Mouse (Mus musculus) macrophage (primary cell): ENCODE measurements around the gene Trim67. TPM values are rescaled to one million over a fixed set of nuclear protein-coding genes. Genes with fewer than 3 reads are reported as not detected.
A peak's percentile ranks its signal among the peaks of the same experiment; 100 is the strongest.

Experiments
- H3K27ac ChIP-seq: fragments of 350-480 bp; formaldehyde crosslinking; 2 replicates; pipeline ENCODE4 v1.9.0; 2021
- H3K36me3 ChIP-seq: fragments of 350-480 bp; formaldehyde crosslinking; 2 replicates; pipeline ENCODE4 v1.9.0; 2021; ENCODE audit errors: inconsistent target
- H3K4me3 ChIP-seq: fragments of 350-480 bp; formaldehyde crosslinking; 2 replicates; pipeline ENCODE4 v1.9.0; 2021; ENCODE audit errors: inconsistent target
- H3K79me2 ChIP-seq: fragments of 350-480 bp; formaldehyde crosslinking; 2 replicates; pipeline ENCODE4 v1.9.0; 2021; ENCODE audit errors: inconsistent target
- WGBS: methylation state at CpG from one replicate; pipeline ENCODE4 v1.1.7; 2026; ENCODE audit warnings: inconsistent platforms; ENCODE audit not compliant: missing documents; 5-methylcytosine and 5-hydroxymethylcytosine counted together
- polyA plus RNA-seq: library from polyadenylated mRNA; stranded (reverse); fragments of 250-400 nt; gene quantifications from 3 replicates; pipeline ENCODE4 v1.2.4, GENCODE M21; 2018; ENCODE audit warnings: inconsistent platforms

Gene Trim67
- polyA plus RNA-seq, 1 experiment from 2014 or later = not detected

- WGBS = under 1% methylated on average over 33 of the region's 33 CpGs
- peak overlapping the region; percentile 96 for H3K4me3 ChIP-seq
- H3K36me3 ChIP-seq = 0 out of 2 replicates have a peak, but pooled peaks cover 8% of the 10 kb centered on the region
These were observed 70.3 kb downstream of the Trim67 start for GRCm38 (mm10) chr8:124863163-124863677.

GRCm38 (mm10) chr8:124863729-124864128, 70.8 kb downstream of the Trim67 start:
- WGBS = 1% methylated on average over 8 of the region's 8 CpGs
- H3K36me3 ChIP-seq = 0 out of 2 replicates have a peak, but pooled peaks cover 8% of the 10 kb centered on the region
- peaks cover 69% of the 10 kb centered on the region for H3K79me2 ChIP-seq
- peak overlapping the region; percentile 62 for H3K27ac ChIP-seq
- H3K4me3 ChIP-seq = peak overlapping the region; percentile 96

More at GRCm38 (mm10) chr8:124863163-124863677, 70.3 kb downstream of the Trim67 start:
- peaks cover 64% of the 10 kb centered on the region for H3K79me2 ChIP-seq
- H3K27ac ChIP-seq = peak overlapping the region; percentile 62

DNA sequence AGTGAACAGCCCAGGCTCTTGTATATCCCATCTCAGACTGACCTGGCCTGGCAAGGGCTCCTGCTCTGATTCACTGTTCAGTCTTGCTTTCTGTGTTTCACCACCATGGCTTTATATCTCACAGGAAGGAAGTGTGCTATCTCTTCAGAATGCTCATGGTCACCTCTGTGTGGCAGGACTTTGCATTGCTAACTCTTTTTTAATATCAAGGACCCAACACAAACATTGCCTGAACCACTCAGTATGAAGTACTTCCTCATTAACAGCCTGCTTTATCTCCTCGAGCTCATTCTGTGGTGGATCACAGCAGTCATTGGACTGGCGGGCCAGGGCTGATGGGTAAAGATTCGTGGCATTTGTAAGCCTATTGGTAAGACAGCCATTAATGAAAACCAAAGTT, 73.8 kb downstream of the Trim67 start:
- WGBS = 36% methylated on average over 3 of the region's 3 CpGs
- no peak overlapping the region for H3K4me3 ChIP-seq
- peaks cover 10% of the 10 kb centered on the region for H3K36me3 ChIP-seq

DNA sequence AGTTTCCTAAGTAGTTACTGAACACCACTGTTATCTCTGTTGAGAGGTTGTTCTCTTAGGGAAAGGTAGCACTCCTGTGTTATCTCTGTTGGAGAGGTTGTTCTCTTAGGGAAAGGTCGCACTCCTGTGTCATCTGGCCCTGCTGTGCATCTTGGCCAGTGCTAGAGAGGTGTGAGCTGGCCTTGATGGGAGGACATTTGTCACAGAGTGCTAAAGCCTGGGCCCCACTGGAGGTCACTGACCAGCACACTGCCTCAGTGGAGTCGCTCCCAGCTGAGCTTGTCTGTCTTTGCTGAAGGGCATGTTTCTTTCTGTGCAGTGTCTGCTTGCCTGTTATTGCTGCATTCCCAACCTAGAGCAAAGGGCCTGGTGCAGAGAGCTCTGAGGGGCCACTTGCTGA, 74.2 kb downstream of the Trim67 start:
- H3K36me3 ChIP-seq = peaks cover 15% of the 10 kb centered on the region
- peaks cover 83% of the 10 kb centered on the region for H3K79me2 ChIP-seq
- 92% methylated on average over 2 of the region's 2 CpGs for WGBS
- H3K27ac ChIP-seq = no peak overlapping the region
- H3K4me3 ChIP-seq = no peak overlapping the region

More for the DNA sequence above, 73.8 kb downstream of the Trim67 start:
- no peak overlapping the region for H3K27ac ChIP-seq
- H3K79me2 ChIP-seq = peaks cover 88% of the 10 kb centered on the region

DNA sequence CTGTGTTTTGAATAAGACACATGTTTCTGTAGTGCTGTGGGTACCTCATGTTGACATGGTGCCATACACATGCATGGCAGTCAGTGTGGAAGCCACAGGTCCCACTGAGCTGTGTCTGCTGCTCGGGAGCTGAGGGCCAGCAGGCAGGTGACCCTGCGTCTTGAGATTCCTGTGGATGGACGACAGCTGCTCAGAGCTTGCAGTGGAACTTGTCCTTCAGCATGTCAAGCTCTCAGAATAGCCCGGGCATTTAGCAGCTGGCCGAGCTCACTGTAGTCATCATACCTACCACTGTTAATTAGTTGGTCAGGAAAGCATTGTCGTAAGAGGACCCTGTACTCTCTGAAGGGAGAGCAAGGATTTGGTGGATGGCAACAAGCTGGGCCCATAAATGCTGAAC, 76.8 kb downstream of the Trim67 start:
- no peak overlapping the region for H3K4me3 ChIP-seq
- 92% methylated on average over 6 of the region's 6 CpGs for WGBS
- H3K36me3 ChIP-seq = peaks cover 40% of the 10 kb centered on the region
- H3K79me2 ChIP-seq = peaks cover 62% of the 10 kb centered on the region
- H3K27ac ChIP-seq = no peak overlapping the region

- Histone ChIP-seq H3K36me3 (peaks cover 46% of the 10 kb centered on the region), H3K4me3 (no peak overlapping the region), H3K27ac (no peak overlapping the region), H3K79me2 (peaks cover 44% of the 10 kb centered on the region)
- 90% methylated on average over 7 of the region's 7 CpGs for WGBS
These were observed 78.6 kb downstream of the Trim67 start for GRCm38 (mm10) chr8:124871474-124871873.

- WGBS = 95% methylated on average over 7 of the region's 7 CpGs
- Histone ChIP-seq H3K27ac (no peak overlapping the region), H3K79me2 (peaks cover 38% of the 10 kb centered on the region), H3K4me3 (no peak overlapping the region), H3K36me3 (peaks cover 53% of the 10 kb centered on the region)
These were observed 79.2 kb downstream of the Trim67 start for GRCm38 (mm10) chr8:124872081-124872480.

GRCm38 (mm10) chr8:124872690-124873089, 79.8 kb downstream of the Trim67 start:
- Histone ChIP-seq H3K27ac (no peak overlapping the region), H3K36me3 (peaks cover 59% of the 10 kb centered on the region), H3K79me2 (peaks cover 32% of the 10 kb centered on the region), H3K4me3 (no peak overlapping the region)
- 90% methylated on average over 5 of the region's 5 CpGs for WGBS

- 94% methylated on average over 5 of the region's 5 CpGs for WGBS
- Histone ChIP-seq H3K4me3 (no peak overlapping the region), H3K36me3 (peaks cover 79% of the 10 kb centered on the region), H3K27ac (no peak overlapping the region), H3K79me2 (no peaks in the 10 kb centered on the region)
These were observed 85.2 kb downstream of the Trim67 start for GRCm38 (mm10) chr8:124878141-124878540.

DNA sequence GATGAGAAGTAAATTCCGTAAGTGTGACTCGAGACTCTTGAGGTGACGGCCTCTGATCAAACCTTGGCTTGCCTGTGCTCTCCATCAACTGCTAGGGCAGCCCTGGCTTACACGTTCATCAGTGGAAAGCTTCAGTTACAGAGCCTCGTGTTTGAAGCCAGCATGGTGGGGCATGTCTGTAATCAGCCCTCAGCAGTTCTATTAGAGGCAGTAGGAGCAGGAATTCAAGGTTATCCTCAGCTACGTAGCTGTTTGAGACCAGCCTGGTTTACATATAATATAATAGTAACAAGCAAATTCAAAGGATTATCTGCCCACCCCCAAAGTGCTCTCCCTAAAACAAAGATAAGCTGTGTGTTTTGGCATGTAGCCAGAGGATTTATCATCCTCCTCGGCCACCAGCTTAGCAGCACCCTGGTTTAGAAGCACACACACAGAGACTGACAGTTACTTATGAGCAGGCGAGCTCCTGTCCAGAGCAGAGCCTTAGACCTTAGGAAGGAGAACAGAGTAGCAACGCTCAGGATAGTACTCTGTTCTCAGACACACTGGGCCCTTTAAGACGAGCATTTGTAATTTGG, 86.1 kb downstream of the Trim67 start:
- Histone ChIP-seq H3K27ac (no peak overlapping the region), H3K4me3 (no peak overlapping the region), H3K36me3 (peaks cover 79% of the 10 kb centered on the region), H3K79me2 (no peaks in the 10 kb centered on the region)
- 92% methylated on average over 10 of the region's 10 CpGs for WGBS

Other genes starting within 250 kb of the Trim67 start
- not detected in 3 replicates for gene Agt, start 223.4 kb upstream of the Trim67 start, polyA plus RNA-seq
- gene Capn9, start 217.0 kb upstream of the Trim67 start, polyA plus RNA-seq = not detected in 3 replicates
- 5.6 to 10.8 TPM (median 5.9 TPM) in 3 replicates for gene 2310022B05Rik, start 129.7 kb upstream of the Trim67 start, polyA plus RNA-seq
- gene Ttc13, start 71.1 kb upstream of the Trim67 start, polyA plus RNA-seq = 27.1 to 40.1 TPM (median 37.6 TPM) in 3 replicates
- gene Arv1, start 71.0 kb upstream of the Trim67 start, polyA plus RNA-seq = 3.6 to 7.6 TPM (median 4.2 TPM) in 3 replicates
- gene Fam89a, start 41.3 kb upstream of the Trim67 start, polyA plus RNA-seq = not detected in 3 replicates
- gene Gnpat, start 69.9 kb downstream of the Trim67 start, polyA plus RNA-seq = 34.0 to 66.4 TPM (median 41.8 TPM) in 3 replicates
- gene 2810004N23Rik, start 70.0 kb downstream of the Trim67 start, polyA plus RNA-seq = 11.3 to 24.7 TPM (median 17.6 TPM) in 3 replicates
- gene Exoc8, start 104.6 kb downstream of the Trim67 start, polyA plus RNA-seq = 8.3 to 14.5 TPM (median 12.6 TPM) in 3 replicates
- 11.4 to 15.2 TPM (median 12.6 TPM) in 3 replicates for gene Sprtn, start 104.8 kb downstream of the Trim67 start, polyA plus RNA-seq
- gene Egln1, start 156.2 kb downstream of the Trim67 start, polyA plus RNA-seq = 16.9 to 25.1 TPM (median 21.7 TPM) in 3 replicates
- gene Tsnax, start 219.9 kb downstream of the Trim67 start, polyA plus RNA-seq = 32.8 to 60.5 TPM (median 37.0 TPM) in 3 replicates